Mouse (Mus musculus) CD4-positive naive resting alpha-beta T cell, adult 57 days (primary cell): ENCODE results near the gene Mansc1. TPM values are rescaled to one million over a fixed set of nuclear protein-coding genes. Genes with fewer than 3 reads are reported as not detected.

Experiments
- total RNA-seq: library from RNA; stranded (reverse); gene quantifications from one replicate; pipeline ENCODE4 v1.2.4, GENCODE M21; 2023

Mansc1 gene
- 2.5 TPM for total RNA-seq

GRCm38 (mm10) chr6:134631947-134632687 lies at the start of gene Mansc1:
Gene Mansc1, minus strand, starts transcription at chr6:134632488.

GRCm38 (mm10) chr6:134639210-134639609 lies 6.9 kb upstream of the Mansc1 start, which contains the start of gene Borcs5:
Gene Borcs5, plus strand, starts transcription at chr6:134639510.

GRCm38 (mm10) chr6:134566818-134567485 lies 65.3 kb downstream of the Mansc1 start, which contains the start of gene Lrp6:
Gene Lrp6, minus strand, starts transcription at chr6:134566965.

Other genes starting within 250 kb of the Mansc1 start
- 1.9 TPM for gene Bcl2l14, start 236.2 kb downstream of the Mansc1 start, total RNA-seq
- 62.3 TPM for gene Lrp6, start 65.5 kb downstream of the Mansc1 start, total RNA-seq
- 11.5 TPM for gene Borcs5, start 7.0 kb upstream of the Mansc1 start, total RNA-seq
- gene Dusp16, start 160.1 kb upstream of the Mansc1 start, total RNA-seq = 5.8 TPM
- 20.1 TPM for gene Crebl2, start 197.7 kb upstream of the Mansc1 start, total RNA-seq